Mouse (Mus musculus) CD8-positive naive resting alpha-beta T cell, adult 57 days (primary cell): ENCODE results near the gene Cx3cr1. TPM values are rescaled to one million over a fixed set of nuclear protein-coding genes. Genes with fewer than 3 reads are reported as not detected.

Source experiments
- total RNA-seq: library from RNA; stranded (reverse); gene quantifications from one replicate; pipeline ENCODE4 v1.2.4, GENCODE M21; 2023

The Cx3cr1 gene
- 0.73 TPM for total RNA-seq

GRCm38 (mm10) chr9:120069779-120070178 lies at the start of gene Cx3cr1:
TSS of gene Cx3cr1 (minus strand) at chr9:120069879.

GRCm38 (mm10) chr9:120110211-120111018 lies 40.7 kb upstream of the Cx3cr1 start, which contains the start of gene Slc25a38:
TSS of gene Slc25a38 (plus strand) at chr9:120110374.

DNA sequence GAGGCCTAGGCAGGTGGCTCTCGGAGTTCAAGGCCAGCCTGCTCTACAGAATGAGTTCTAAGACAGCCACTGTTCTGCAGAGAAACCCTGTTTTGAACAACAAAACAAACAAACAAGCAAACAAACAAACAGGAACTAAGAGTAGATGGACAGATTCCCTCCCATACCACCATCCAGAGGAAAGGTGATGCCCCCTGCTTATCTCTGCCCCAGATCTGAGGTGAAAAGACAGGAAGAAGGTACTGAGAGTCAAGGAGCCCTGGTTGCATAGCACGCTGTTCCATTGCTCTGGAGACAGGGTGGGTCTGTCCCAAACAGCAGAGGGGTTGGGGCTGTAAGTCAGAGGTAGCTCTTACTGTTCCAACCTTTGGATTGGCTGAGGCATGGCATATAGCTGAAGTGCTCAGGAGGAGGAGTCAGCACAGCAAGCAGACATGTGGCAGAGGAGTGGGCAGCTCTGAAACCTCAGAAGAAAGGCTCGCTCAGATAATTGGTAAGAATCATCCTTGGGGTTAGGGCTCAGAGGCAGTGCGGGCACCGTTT lies 22.1 kb upstream of the Cx3cr1 start, which contains the start of gene Ccr8:
Gene Ccr8 (plus strand): TSS at position 419 of the 543 bp plus-strand sequence.

DNA sequence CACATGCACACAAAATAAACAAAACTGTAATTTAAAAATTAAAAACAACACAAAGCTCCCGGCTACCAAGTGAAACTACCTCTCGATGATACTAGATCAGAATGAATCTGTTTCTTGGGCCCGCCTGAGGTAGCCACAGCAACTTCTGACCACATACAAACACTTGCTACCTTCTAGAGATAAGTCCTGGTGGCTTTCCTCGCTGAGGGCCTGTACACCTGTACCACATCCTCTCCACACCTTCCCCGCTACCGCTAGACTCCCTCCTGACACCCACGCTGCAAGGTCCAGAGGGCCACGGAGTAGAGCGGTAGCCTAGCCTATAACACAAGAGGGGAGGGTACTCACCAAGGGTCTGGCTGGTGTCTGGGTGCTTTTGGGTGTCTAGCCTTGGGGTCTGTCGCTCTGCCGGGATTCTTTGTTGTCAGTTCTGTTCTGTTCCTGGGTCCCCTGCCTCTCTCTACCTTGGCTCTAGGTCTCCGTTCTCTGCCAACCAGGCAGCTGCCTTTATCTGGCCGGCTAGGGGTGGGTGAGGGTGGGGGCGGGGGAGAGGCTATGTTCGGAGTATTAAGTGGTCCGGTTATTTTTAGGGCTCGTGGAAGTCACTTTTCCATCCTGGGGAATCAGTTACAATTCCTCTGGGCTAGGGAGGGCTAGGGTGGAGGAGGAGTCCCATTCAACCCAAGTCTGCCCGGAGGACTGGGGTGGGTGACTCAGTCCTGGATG lies 46.4 kb downstream of the Cx3cr1 start, which contains the start of gene Xirp1:
Gene Xirp1 (minus strand): TSS at position 513 of the 726 bp plus-strand sequence.

GRCm38 (mm10) chr9:119984536-119985011 lies 85.1 kb downstream of the Cx3cr1 start, which contains the start of gene Csrnp1:
TSS of gene Csrnp1 (minus strand) at chr9:119984658.

DNA sequence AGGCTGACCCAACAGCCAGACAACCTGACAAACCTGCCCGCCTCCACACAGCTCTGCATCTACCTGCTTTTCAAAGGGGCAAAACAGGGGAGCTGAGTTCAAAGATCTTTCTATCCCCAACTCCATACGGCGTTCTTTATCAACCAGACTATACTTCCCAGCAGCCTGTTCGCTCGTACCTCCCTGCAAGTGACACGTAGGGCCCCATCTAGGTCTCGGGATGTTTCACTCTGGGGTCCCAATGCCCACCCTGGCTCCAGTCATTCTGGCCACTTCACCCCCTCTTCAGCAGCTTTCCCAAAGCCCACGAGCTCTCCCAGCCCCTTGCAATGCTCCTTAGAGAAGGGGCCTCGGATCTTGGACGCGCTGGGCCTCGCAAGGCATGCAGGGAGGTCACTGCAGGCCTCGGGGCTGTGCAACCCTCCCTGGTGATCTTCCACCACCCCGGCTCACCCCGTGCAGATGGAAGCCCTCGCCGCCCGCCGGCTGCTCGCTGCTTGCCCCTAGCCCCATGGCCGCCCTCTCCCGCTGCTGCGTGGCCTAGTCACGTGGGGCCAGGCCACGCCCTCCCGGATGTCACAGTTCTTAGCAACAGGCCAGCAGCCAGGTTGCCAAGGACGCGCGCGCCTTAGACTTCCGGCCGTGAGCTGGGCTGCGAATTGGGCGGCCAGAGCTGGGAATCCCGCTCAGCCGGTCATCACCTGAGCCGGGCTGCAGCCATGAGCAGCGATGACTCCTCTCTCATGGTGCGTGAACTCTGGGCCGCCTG lies 132.5 kb downstream of the Cx3cr1 start, which contains the start of the genes Gorasp1 and Ttc21a:
Gene Gorasp1 (minus strand): TSS at position 561 of the 769 bp plus-strand sequence.
Gene Ttc21a (plus strand): TSS at position 602 of the 769 bp plus-strand sequence.

GRCm38 (mm10) chr9:119894339-119895009 lies 175.2 kb downstream of the Cx3cr1 start, which contains the start of gene Wdr48:
TSS of gene Wdr48 (plus strand) at chr9:119894878.

Other genes starting within 250 kb of the Cx3cr1 start
- not detected for gene Scn11a, start 244.4 kb downstream of the Cx3cr1 start, total RNA-seq
- 79.9 TPM for gene Wdr48, start 175.0 kb downstream of the Cx3cr1 start, total RNA-seq
- gene Gorasp1, start 132.3 kb downstream of the Cx3cr1 start, total RNA-seq = 2.1 TPM
- gene Ttc21a, start 132.3 kb downstream of the Cx3cr1 start, total RNA-seq = not detected
- gene Csrnp1, start 85.2 kb downstream of the Cx3cr1 start, total RNA-seq = 137 TPM
- not detected for gene Xirp1, start 46.3 kb downstream of the Cx3cr1 start, total RNA-seq
- gene Ccr8, start 22.2 kb upstream of the Cx3cr1 start, total RNA-seq = not detected
- gene Slc25a38, start 40.5 kb upstream of the Cx3cr1 start, total RNA-seq = 28.2 TPM
- 3,338 TPM for gene Rpsa, start 57.8 kb upstream of the Cx3cr1 start, total RNA-seq
- not detected for gene Mobp, start 79.8 kb upstream of the Cx3cr1 start, total RNA-seq
- not detected for gene Myrip, start 231.6 kb upstream of the Cx3cr1 start, total RNA-seq